Mouse (Mus musculus) lung, embryonic 16.5 days (tissue): ENCODE measurements at regions not wholly inside any gene's neighbourhood (a gene's known extent, or its start where the extent isn't known, plus 50 kb on each side); places are given as distances from the start of the nearest gene placed in this dataset.
"Not testable (repeated sequence)": the region's sequence is repeated elsewhere in the genome, so short reads cannot be mapped to it uniquely, and the experiment has no call there.

Experiments
- ATAC-seq: fragments of 200-750 bp; cut with Nextera tagmentation; 2 replicates; pipeline ENCODE4 v1.8.0; 2017; ENCODE audit warnings: low read depth, mild to moderate bottlenecking, moderate library complexity
- H3K27ac ChIP-seq: fragments of 300-500 bp; sonication (generic); 2 replicates; pipeline ENCODE4 v1.5.1; 2014; ENCODE audit warnings: mild to moderate bottlenecking, control low read depth, low read length
- H3K27me3 ChIP-seq: fragments of 300-500 bp; sonication (generic); 2 replicates; pipeline ENCODE4 v1.6.1; 2014; ENCODE audit warnings: low read depth, low read length, mixed read lengths; ENCODE audit not compliant: control insufficient read depth, insufficient read depth
- H3K36me3 ChIP-seq: fragments of 300-500 bp; sonication (generic); 2 replicates; pipeline ENCODE4 v1.6.1; 2014; ENCODE audit warnings: low read length; ENCODE audit not compliant: control insufficient read depth, insufficient read depth
- H3K4me1 ChIP-seq: fragments of 300-500 bp; sonication (generic); replicated peaks from 2 replicates; pipeline ENCODE4 v1.6.1; 2014; ENCODE audit warnings: low read length, mixed read lengths; ENCODE audit not compliant: control insufficient read depth, insufficient read depth
- H3K4me2 ChIP-seq: fragments of 300-500 bp; sonication (generic); 2 replicates; pipeline ENCODE4 v1.6.1; 2014; ENCODE audit warnings: low read depth, low read length, control low read depth
- H3K4me3 ChIP-seq: fragments of 300-500 bp; sonication (generic); 2 replicates; pipeline ENCODE4 v1.5.1; 2014; ENCODE audit warnings: mild to moderate bottlenecking, low read length, control low read depth
- H3K9ac ChIP-seq: fragments of 300-500 bp; sonication (generic); 2 replicates; pipeline ENCODE4 v1.6.1; 2014; ENCODE audit warnings: low read length, control low read depth
- H3K9me3 ChIP-seq: fragments of 300-500 bp; sonication (generic); 2 replicates; pipeline ENCODE4 v1.6.1; 2016; ENCODE audit warnings: low read length; ENCODE audit not compliant: control insufficient read depth
- WGBS: fragments of 180-500 bp; shearing (Covaris S2); extraction: QIAGEN DNeasy Blood & Tissue Kit; methylation state at CpG from one replicate; pipeline ENCODE4 v1.1.7; 2014; 5-methylcytosine and 5-hydroxymethylcytosine counted together

DNA sequence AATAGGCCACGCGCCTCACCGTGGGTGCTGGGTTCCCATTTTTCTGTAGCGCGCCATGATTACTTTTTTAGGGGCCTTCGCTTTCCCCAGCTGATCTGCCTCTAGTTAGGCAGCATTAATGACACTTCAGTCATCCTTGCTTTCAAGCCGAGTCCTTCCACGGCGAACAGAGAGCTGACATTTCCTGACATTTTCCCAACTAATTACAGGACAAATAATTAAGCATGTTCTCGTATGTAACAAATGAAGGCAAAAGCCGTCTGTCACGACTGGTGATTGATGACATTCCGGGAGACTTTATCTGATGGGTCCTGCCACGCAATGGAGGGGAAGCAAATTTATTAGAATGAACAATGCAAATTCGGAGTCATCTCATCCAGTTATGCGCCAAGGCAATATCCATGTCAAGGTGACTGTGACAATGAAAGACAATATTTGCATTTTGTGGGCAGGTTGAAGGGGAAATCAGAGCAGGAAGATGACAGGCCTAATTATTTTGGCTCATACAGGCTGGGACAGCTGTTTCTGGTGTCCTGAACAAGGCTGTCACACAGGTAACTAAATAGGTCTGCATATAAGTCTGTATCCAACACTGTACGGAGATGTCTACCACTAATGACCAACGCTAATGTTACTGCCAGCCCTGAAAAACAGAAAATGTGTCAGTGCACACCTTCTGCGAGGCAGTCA lies 326.0 kb upstream of the Irx2 start:
- H3K4me1 ChIP-seq: no peaks in the 10 kb centered on the region; the same call in 1 of the 2 replicates
- WGBS: 56% methylated on average over 19 of the region's 19 CpGs
- peak overlapping the region; percentile 40; the same call in 1 of the 2 replicates for H3K4me3 ChIP-seq
- H3K27ac ChIP-seq: no peak overlapping the region
- ATAC-seq: no peak
- H3K27me3 ChIP-seq: peaks cover 2% of the 10 kb centered on the region
- no peaks in the 10 kb centered on the region for H3K36me3 ChIP-seq
- H3K9ac ChIP-seq: no peak overlapping the region
- no peaks in the 10 kb centered on the region for H3K9me3 ChIP-seq
- peak overlapping the region; percentile 65 for H3K4me2 ChIP-seq

DNA sequence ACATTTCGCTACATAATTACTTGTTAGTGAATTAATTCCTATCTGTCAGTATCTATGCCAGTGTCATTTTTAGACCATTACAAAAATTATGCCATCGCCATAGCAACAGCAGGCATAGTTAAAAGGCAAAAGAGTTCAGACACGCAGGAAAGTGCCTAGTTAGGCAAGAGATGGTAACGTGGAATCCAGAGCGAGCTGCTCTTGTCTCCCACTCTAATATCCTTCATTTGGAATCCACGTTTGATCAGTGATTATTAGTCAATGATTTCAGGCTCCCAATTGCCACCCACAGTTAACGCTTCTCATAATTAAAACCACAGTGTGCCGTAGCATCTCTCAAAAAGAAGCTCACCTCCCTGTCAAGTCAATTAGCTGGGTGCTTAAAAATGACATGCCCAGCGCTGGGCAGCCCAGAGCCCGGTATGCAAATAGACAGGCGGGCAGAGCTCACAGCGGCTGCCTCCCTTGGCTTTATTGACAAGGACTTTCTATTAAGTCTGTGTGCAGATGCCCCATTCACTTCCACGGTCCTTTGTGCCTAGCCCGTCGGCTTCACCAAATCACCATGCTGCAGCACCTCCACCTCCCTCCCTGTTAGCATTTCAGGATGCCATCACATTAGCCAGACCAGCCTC lies 325.4 kb upstream of the Irx2 start:
- H3K36me3 ChIP-seq: no peaks in the 10 kb centered on the region
- H3K4me2 ChIP-seq: no peak overlapping the region
- no peak for ATAC-seq
- no peaks in the 10 kb centered on the region for H3K9me3 ChIP-seq
- H3K27ac ChIP-seq: no peak overlapping the region
- 69% methylated on average over 15 of the region's 15 CpGs for WGBS
- H3K27me3 ChIP-seq: peaks cover 2% of the 10 kb centered on the region
- no peaks in the 10 kb centered on the region; the same call in 1 of the 2 replicates for H3K4me1 ChIP-seq
- H3K4me3 ChIP-seq: no peak overlapping the region
- H3K9ac ChIP-seq: no peak overlapping the region

DNA sequence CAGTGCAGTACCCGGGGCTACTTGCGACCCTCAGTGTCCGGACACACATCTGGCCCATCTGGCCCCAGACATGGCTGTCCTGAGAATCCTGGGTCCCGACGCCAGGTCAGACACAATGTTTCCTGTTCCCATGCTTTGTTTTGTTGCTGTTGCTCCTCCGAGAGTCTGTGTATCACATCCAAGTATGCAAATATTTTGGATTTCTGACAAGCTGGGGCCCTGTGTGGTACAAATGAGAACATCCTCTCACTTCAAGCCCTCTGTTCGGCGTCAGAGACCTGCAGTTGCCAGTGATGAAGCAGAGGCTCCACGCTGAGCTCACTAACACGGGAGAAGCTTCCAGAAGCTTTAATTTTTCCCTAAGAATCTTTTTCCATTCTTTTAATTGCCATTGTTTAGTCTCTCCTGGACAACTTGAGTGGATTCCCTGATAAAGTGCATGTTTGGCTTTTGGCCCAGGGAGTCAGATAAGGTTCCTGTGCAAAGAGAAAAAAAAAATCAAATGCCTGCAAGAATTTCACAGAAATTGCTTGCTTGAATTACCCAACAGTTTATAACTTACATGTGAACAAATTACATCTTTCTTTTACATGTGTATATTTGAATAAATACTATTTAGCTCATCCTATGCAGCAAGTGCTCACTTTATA lies 304.5 kb upstream of the Irx2 start:
- Histone ChIP-seq H3K27me3 (no peaks in the 10 kb centered on the region), H3K4me3 (peak overlapping the region; percentile 3; the same call in 1 of the 2 replicates), H3K36me3 (no peaks in the 10 kb centered on the region), H3K4me1 (peaks cover 4% of the 10 kb centered on the region; the same call in 1 of the 2 replicates), H3K27ac (no peak overlapping the region), H3K4me2 (peak overlapping the region; percentile 28; the same call in 1 of the 2 replicates), H3K9me3 (no peaks in the 10 kb centered on the region), H3K9ac (no peak overlapping the region)
- 20% methylated on average over 10 of the region's 10 CpGs for WGBS
- ATAC-seq: no peak

DNA sequence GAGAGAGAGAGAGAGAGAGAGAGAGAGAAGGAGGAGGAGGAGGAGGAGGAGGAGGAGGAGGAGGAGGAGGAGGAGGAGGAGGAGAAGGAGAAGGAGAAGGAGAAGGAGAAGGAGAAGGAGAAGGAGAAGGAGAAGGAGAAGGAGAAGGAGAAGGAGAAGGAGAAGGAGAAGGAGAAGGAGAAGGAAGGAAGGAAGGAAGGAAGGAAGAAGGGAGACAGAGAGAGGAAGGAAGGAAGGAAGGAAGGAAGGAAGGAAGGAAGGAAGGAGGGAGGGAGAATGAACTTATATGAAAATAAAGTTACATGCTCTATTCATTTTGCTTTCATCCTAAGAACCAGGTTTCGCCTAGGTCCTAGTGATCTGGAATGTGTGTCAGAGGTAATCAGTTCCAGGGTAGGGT lies 302.4 kb upstream of the Irx2 start:
- WGBS: 92% methylated on average over 1 of the region's 1 CpGs
- H3K9me3 ChIP-seq, H3K27ac ChIP-seq, H3K9ac ChIP-seq, H3K4me2 ChIP-seq, H3K4me3 ChIP-seq, H3K27me3 ChIP-seq, H3K4me1 ChIP-seq, H3K36me3 ChIP-seq, ATAC-seq: not testable (repeated sequence)

DNA sequence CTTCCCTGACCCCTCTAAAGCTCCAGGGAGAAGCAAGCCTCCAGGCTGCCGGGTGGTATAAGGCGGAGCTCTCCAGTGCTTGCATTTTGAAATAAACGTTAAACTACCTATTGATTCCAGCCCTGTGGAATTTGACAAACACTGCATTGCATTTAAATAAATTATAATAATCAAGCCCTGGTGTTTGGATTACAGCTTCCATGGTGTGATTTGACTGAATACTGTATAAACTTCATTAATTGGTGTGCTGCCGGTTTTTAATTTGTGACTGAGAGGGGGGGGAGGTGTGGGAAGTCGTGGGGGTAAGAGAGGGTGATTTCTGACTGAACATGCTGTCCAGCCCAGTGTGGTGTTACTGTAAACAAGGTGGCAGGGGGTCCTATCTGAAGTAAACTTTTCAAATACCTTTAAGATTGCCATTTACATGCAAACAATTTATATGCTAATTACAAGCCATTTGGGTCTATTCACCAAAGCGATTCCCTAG lies 282.9 kb upstream of the Irx2 start:
- Histone ChIP-seq H3K27ac (no peak overlapping the region), H3K9ac (no peak overlapping the region), H3K9me3 (no peaks in the 10 kb centered on the region), H3K4me3 (no peak overlapping the region), H3K27me3 (no peaks in the 10 kb centered on the region), H3K36me3 (no peaks in the 10 kb centered on the region), H3K4me2 (no peak overlapping the region), H3K4me1 (no peaks in the 10 kb centered on the region)
- ATAC-seq: no peak
- WGBS: 14% methylated on average over 6 of the region's 6 CpGs

DNA sequence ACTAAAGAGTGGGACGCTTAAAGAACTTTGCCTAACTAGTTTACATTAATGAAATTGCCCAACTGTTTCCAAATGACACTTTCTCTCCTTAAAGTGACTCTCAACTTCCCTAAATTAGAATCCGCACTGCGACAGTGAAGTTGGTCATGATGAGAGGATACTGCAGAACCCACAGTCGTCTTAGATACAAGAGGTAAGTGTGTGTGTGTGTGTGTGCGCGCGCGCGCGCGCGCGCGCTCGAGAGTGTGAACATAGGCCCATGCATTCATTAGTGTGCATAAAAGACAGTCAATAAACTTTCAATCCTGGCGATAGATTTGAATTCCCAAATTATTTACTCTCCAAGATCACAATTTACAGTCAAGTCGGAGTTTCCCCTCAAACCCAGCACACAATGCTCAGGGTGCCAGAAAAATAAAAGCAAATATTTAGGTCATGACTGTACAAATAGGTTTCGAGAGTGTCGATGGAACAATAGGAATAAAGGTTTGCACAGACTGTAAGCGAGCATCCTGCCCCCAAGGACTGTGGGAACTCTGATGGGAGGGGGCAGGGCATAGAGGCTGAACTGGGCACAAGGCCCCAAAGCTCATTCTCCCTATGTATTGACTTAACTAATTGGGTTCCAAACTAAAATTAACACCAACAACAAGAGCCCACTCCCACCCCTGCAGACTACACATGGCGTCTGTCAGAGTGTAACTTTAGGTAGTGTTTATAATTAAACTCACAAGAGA lies 282.2 kb upstream of the Irx2 start:
- Histone ChIP-seq H3K36me3 (no peaks in the 10 kb centered on the region), H3K27me3 (no peaks in the 10 kb centered on the region), H3K4me2 (no peak overlapping the region), H3K27ac (no peak overlapping the region), H3K9ac (no peak overlapping the region), H3K4me1 (no peaks in the 10 kb centered on the region), H3K4me3 (no peak overlapping the region), H3K9me3 (no peaks in the 10 kb centered on the region)
- 35% methylated on average over 21 of the region's 21 CpGs for WGBS
- ATAC-seq: no peak

DNA sequence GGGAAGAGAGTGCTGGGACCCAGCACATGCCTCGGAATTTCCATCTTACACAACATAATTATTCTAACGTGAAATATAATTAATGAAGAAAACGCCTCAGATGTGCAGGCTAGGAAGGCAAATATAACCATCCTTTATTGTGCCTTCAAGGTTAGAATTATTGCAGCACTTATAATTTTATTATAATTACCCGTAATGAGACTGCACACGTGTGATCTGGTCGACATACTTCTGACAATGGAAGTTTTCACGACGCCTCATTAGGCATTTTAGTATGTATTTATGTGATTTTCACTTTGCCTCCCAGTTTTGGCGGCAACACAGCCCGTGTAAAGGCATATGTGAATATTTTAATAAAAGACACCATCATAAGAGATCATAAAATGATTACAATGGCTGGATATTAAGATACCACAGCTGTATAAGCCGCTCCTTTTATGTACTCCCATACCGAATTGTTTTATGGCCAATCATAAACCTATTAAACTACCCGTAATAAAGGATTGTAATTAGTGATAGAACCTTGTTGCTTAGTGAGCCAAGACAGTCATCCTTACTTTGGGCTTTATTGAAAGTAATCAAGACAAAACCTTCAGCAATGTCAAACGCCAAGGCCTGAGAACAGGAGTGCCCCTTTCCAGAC lies 281.6 kb upstream of the Irx2 start:
- H3K4me1 ChIP-seq: no peaks in the 10 kb centered on the region
- no peaks in the 10 kb centered on the region for H3K9me3 ChIP-seq
- H3K27me3 ChIP-seq: no peaks in the 10 kb centered on the region
- no peak overlapping the region for H3K9ac ChIP-seq
- 83% methylated on average over 14 of the region's 14 CpGs for WGBS
- ATAC-seq: no peak
- H3K27ac ChIP-seq: no peak overlapping the region
- H3K4me3 ChIP-seq: no peak overlapping the region
- H3K4me2 ChIP-seq: no peak overlapping the region
- H3K36me3 ChIP-seq: no peaks in the 10 kb centered on the region

DNA sequence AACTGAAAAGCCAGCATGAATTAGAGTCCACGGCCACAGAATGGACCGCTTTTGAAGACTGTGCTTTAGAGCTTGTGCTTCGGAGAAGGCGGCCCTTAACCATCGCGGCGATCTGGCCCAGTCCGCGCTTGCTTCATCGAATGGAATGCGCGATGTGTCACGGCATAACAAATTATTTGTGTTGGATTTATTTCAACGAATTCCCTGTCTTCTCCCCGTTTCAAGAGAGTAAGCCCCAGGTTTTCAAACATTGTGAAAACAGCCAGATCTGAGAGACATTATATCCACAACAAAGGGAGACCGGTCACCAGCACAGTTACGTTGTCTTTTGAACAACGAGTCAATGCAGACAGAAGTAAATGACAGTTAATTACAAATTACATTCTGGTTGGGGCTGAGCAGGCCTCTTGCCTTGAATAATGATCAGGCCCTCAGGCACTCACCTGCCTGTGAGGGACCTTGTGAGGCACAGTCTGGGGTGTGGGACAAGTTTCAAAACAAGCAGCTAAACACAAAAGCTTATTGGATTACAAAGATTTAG lies 275.9 kb upstream of the Irx2 start:
- Histone ChIP-seq H3K27ac (no peak overlapping the region), H3K9me3 (no peaks in the 10 kb centered on the region), H3K36me3 (no peaks in the 10 kb centered on the region), H3K9ac (no peak overlapping the region), H3K4me1 (no peaks in the 10 kb centered on the region), H3K4me2 (peak overlapping the region; percentile 28; the same call in 1 of the 2 replicates), H3K27me3 (no peaks in the 10 kb centered on the region), H3K4me3 (no peak overlapping the region)
- WGBS: 33% methylated on average over 18 of the region's 18 CpGs
- ATAC-seq: peak; percentile 61; the same call in 1 of the 2 replicates
